Mouse (Mus musculus) limb, embryonic 11.5 days (tissue): ENCODE measurements around the gene Itgb4. TPM values are rescaled to one million over a fixed set of nuclear protein-coding genes. Genes with fewer than 3 reads are reported as not detected.
A peak's percentile ranks its signal among the peaks of the same experiment; 100 is the strongest.
"Not testable (repeated sequence)": the region's sequence is repeated elsewhere in the genome, so short reads cannot be mapped to it uniquely, and the experiment has no call there.

ENCODE experiments used
- ATAC-seq: fragments of 200-750 bp; cut with Nextera tagmentation; 2 replicates; pipeline ENCODE4 v1.8.0; 2017; ENCODE audit warnings: low read depth; ENCODE audit not compliant: insufficient number of reproducible peaks, low FRiP score, low TSS enrichment
- DNase-seq: peaks from one replicate; pipeline ENCODE4 v3.0.0-alpha.2; 2015; ENCODE audit warnings: low spot score
- H3K27ac ChIP-seq: fragments of 300-500 bp; sonication (generic); replicated peaks from 2 replicates; pipeline ENCODE4 v1.5.1; 2014; ENCODE audit warnings: low read depth, mild to moderate bottlenecking, low read length
- H3K27me3 ChIP-seq: fragments of 300-500 bp; sonication (generic); 2 replicates; pipeline ENCODE4 v1.6.1; 2014; ENCODE audit warnings: mild to moderate bottlenecking, low read length, mixed read lengths; ENCODE audit not compliant: control insufficient read depth, insufficient read depth
- H3K36me3 ChIP-seq: fragments of 300-500 bp; sonication (generic); 2 replicates; pipeline ENCODE4 v1.6.1; 2014; ENCODE audit warnings: mild to moderate bottlenecking, low read length, moderate library complexity, mixed read lengths; ENCODE audit not compliant: control insufficient read depth, insufficient read depth
- H3K4me1 ChIP-seq: fragments of 300-500 bp; sonication (generic); 2 replicates; pipeline ENCODE4 v1.6.1; 2014; ENCODE audit warnings: low read length, mixed read lengths; ENCODE audit not compliant: control insufficient read depth, insufficient read depth
- H3K4me2 ChIP-seq: fragments of 300-500 bp; sonication (generic); 2 replicates; pipeline ENCODE4 v1.6.1; 2014; ENCODE audit warnings: low read depth, mild to moderate bottlenecking, moderate library complexity; ENCODE audit not compliant: severe bottlenecking
- H3K4me3 ChIP-seq: fragments of 300-500 bp; sonication (generic); 2 replicates; pipeline ENCODE4 v1.5.1; 2014; ENCODE audit warnings: low read depth, low read length
- H3K9ac ChIP-seq: fragments of 300-500 bp; sonication (generic); 2 replicates; pipeline ENCODE4 v1.6.1; 2014; ENCODE audit warnings: mild to moderate bottlenecking, low read length
- H3K9me3 ChIP-seq: fragments of 300-500 bp; sonication (generic); 2 replicates; pipeline ENCODE4 v1.6.1; 2016; ENCODE audit warnings: low read length; ENCODE audit not compliant: control insufficient read depth
- WGBS: fragments of 180-500 bp; shearing (Covaris S2); extraction: QIAGEN DNeasy Blood & Tissue Kit; methylation state at CpG from one replicate; pipeline ENCODE4 v1.1.7; 2014; 5-methylcytosine and 5-hydroxymethylcytosine counted together
- polyA plus RNA-seq: library from polyadenylated mRNA; unstranded; fragments of >200 nt; fragmentation: Nextera tagmentation; extraction: Ambion mirVana; gene quantifications from 2 replicates; pipeline ENCODE4 v1.2.1, GENCODE M21; 2014

The Itgb4 gene
- polyA plus RNA-seq, 1 experiment from 2014 or later, result 1.0 TPM

GRCm38 (mm10) chr11:116018106-116018505 is 43.6 kb downstream of the Itgb4 start:
- Histone ChIP-seq H3K4me1 (no peaks in the 10 kb centered on the region), H3K4me3 (no peak overlapping the region), H3K27ac (no peak overlapping the region), H3K36me3 (no peaks in the 10 kb centered on the region), H3K9ac (no peak overlapping the region), H3K4me2 (no peak overlapping the region), H3K27me3 (no peaks in the 10 kb centered on the region), H3K9me3 (no peaks in the 10 kb centered on the region)
- 27% methylated on average over 6 of the region's 6 CpGs for WGBS
- ATAC-seq (no peak), DNase-seq (peak; percentile 57)

DNA sequence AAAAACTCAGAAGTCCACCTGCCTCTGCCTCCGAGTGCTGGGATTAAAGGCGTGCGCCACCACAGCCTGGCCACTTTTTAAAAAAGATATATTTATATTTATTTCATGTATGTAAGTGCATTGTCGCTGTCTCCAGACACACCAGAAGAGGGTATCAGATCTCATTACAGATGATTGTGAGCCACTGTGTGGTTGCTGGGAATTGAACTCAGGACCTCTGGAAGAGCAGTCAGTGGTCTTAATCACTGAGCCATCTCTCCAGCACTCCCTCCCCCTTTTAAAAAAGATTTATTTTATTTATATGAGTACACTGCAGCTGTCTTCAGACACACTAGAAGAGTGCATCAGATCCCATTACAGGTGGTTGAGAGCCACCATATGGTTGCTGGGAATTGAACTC is 44.4 kb downstream of the Itgb4 start:
- WGBS, result 91% methylated on average over 4 of the region's 4 CpGs
- H3K27me3 ChIP-seq, result not testable (repeated sequence)

GRCm38 (mm10) chr11:116019360-116019791 is 44.9 kb downstream of the Itgb4 start:
- no peak overlapping the region for H3K9ac ChIP-seq
- no peak for ATAC-seq
- H3K9me3 ChIP-seq, result no peaks in the 10 kb centered on the region
- no peak overlapping the region for H3K4me3 ChIP-seq
- H3K4me2 ChIP-seq, result no peak overlapping the region
- 57% methylated on average over 1 of the region's 1 CpGs for WGBS
- H3K36me3 ChIP-seq, result no peaks in the 10 kb centered on the region
- H3K4me1 ChIP-seq, result no peaks in the 10 kb centered on the region
- H3K27me3 ChIP-seq, result no peaks in the 10 kb centered on the region
- no peak for DNase-seq
- no peak overlapping the region for H3K27ac ChIP-seq

More for the DNA sequence above, 44.4 kb downstream of the Itgb4 start:
- not testable (repeated sequence) for H3K36me3 ChIP-seq, ATAC-seq, H3K4me3 ChIP-seq, H3K4me2 ChIP-seq, DNase-seq, H3K4me1 ChIP-seq, H3K9me3 ChIP-seq, H3K9ac ChIP-seq, H3K27ac ChIP-seq

DNA sequence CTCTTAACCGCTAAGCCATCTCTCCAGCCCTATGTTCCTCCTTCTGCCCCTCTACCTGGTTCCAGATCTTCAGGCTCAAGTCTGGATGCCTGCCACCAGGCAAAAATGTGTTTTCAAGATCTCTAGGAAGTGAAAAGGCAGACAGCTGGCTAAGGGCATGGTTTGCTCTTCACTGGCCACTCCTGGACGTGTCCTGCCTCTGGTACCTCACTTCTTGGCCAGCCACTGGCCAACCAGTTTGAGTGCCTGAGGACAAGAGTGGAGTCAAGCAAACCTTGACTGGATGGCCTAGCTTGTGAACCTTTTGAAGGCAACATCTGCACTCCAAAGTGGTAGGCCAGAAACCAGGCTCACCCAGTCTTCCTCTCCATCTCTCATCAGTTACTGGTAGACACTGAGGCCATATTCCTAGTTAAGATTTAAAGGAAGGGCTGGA is 45.5 kb downstream of the Itgb4 start:
- H3K4me1 ChIP-seq, result no peaks in the 10 kb centered on the region
- H3K4me3 ChIP-seq, result no peak overlapping the region
- no peak for ATAC-seq
- no peak overlapping the region for H3K4me2 ChIP-seq
- H3K27me3 ChIP-seq, result no peaks in the 10 kb centered on the region
- H3K9me3 ChIP-seq, result no peaks in the 10 kb centered on the region
- H3K36me3 ChIP-seq, result no peaks in the 10 kb centered on the region
- H3K9ac ChIP-seq, result no peak overlapping the region
- no peak overlapping the region for H3K27ac ChIP-seq
- WGBS, result 88% methylated on average over 2 of the region's 2 CpGs
- DNase-seq, result peak; percentile 53

GRCm38 (mm10) chr11:116020519-116020922 is 46.0 kb downstream of the Itgb4 start:
- 52% methylated on average over 1 of the region's 1 CpGs for WGBS
- Histone ChIP-seq H3K4me3 (no peak overlapping the region), H3K4me2 (no peak overlapping the region), H3K27ac (no peak overlapping the region), H3K9ac (no peak overlapping the region), H3K27me3 (no peaks in the 10 kb centered on the region), H3K36me3 (no peaks in the 10 kb centered on the region), H3K9me3 (no peaks in the 10 kb centered on the region), H3K4me1 (no peaks in the 10 kb centered on the region)
- DNase-seq (peak; percentile 47), ATAC-seq (no peak)

DNA sequence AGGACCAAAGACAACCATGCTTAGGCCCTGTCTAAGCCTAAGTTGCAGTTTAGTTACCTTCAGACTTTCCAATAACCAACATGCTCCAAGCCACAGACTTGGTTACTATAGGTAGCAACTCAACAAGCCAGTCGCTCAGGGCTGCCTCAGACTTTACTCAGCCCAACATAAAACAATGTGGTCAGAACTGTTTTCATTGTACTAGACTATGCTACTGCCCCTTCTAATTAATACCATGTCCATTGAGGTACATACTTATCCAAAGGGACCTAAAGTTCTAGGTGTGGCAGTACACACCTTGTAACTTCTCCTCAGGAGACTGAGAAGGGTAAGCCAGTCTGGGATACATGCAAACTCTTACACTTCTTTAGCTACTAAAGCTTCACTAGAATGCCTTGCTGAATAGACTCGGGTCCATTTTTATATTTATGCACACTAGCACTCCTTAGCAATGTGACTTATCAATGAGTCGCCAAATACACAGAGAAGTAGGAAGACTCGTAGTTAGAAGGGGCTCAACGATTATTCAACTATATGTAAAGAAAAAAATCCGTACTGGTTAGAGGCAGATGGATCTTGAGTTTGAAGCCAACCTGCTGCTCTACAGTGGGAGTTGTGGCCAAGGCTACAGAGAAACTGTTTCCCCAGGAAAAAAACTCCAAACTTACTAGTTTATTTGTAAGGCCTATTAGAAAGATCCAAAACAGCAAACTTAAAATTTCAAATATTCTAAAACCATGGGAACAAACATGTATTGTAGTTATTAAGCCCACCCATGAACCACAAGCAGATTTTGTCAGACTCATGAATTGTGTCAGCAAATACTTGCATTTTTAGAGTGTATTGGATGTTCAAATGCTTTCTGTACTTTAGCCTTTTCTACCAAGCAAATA is 47.1 kb downstream of the Itgb4 start:
- no peaks in the 10 kb centered on the region for H3K36me3 ChIP-seq
- no peaks in the 10 kb centered on the region for H3K4me1 ChIP-seq
- no peaks in the 10 kb centered on the region for H3K27me3 ChIP-seq
- no peak overlapping the region for H3K27ac ChIP-seq
- H3K4me3 ChIP-seq, result no peak overlapping the region
- no peak overlapping the region for H3K9ac ChIP-seq
- no peaks in the 10 kb centered on the region for H3K9me3 ChIP-seq
- H3K4me2 ChIP-seq, result peak overlapping the region; percentile 44; the same call in 1 of the 2 replicates
- ATAC-seq (no peak), DNase-seq (peak; percentile 51)
- 83% methylated on average over 6 of the region's 6 CpGs for WGBS

- ATAC-seq (no peak), DNase-seq (no peak)
- no peaks in the 10 kb centered on the region for H3K36me3 ChIP-seq
- H3K27ac ChIP-seq, result no peak overlapping the region
- 84% methylated on average over 4 of the region's 4 CpGs for WGBS
- peak overlapping the region; percentile 19 for H3K4me3 ChIP-seq
- peak overlapping the region; percentile 44 for H3K4me2 ChIP-seq
- H3K4me1 ChIP-seq, result no peaks in the 10 kb centered on the region
- H3K9me3 ChIP-seq, result no peaks in the 10 kb centered on the region
- H3K9ac ChIP-seq, result no peak overlapping the region
- no peaks in the 10 kb centered on the region for H3K27me3 ChIP-seq
These were observed 47.8 kb downstream of the Itgb4 start for GRCm38 (mm10) chr11:116022256-116022780.

DNA sequence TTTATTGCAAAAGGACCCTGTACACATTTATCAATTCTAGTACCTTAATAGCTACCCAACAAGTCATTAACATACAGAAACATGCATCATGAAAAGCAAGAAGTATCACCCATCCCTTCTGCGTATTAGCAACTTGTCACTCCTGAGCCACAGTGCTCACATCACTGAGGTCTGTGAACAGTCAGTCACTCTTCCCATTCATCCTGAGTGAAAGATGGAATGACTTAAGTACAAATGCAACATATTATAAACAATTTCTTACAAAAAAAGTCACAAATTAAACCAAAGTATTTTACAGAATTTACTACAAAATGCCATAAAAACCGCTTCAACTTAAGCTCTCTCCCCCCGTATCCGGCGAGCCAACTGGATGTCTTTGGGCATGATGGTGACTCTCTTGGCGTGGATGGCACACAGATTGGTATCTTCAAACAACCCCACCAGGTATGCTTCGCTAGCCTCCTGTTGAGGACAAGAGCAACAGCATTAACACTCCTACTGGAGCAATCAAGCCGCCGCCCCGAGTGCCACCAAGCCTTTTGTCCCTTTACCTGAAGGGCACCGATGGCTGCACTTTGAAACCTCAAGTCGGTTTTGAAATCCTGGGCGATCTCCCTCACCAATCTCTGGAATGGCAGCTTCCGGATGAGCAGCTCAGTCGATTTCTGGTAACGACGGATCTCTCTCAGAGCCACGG is 48.7 kb downstream of the Itgb4 start:
- H3K36me3 ChIP-seq, H3K27me3 ChIP-seq, H3K9me3 ChIP-seq, ATAC-seq, H3K4me1 ChIP-seq: not testable (repeated sequence)
- peak; percentile 60 for DNase-seq
- Histone ChIP-seq H3K9ac (peak overlapping the region; percentile 100), H3K4me2 (peak overlapping the region; percentile 39), H3K4me3 (peak overlapping the region; percentile 90), H3K27ac (peak overlapping the region; percentile 98)
- 10% methylated on average over 18 of the region's 18 CpGs for WGBS
